Mouse (Mus musculus): Measurements from ENCODE around the gene Gm4869. TPM values are rescaled to one million over a fixed set of nuclear protein-coding genes. Genes with fewer than 3 reads are reported as not detected.
A peak's percentile ranks its signal among the peaks of the same experiment; 100 is the strongest.
"Not testable (repeated sequence)": the region's sequence is repeated elsewhere in the genome, so short reads cannot be mapped to it uniquely, and the experiment has no call there.

Gene Gm4869
- polyA plus RNA-seq, 1 experiment from 2014 or later, result not detected

GRCm38 (mm10) chr5:140481458-140481857, 36.0 kb downstream of the Gm4869 start:
- no peak overlapping the region for H3K4me3 ChIP-seq
- 75% methylated on average over 4 of the region's 4 CpGs for WGBS
- no peak for ATAC-seq (ENCODE audit: insufficient number of reproducible peaks, insufficient read depth, low FRiP score, low TSS enrichment, low read depth)

GRCm38 (mm10) chr5:140491142-140491541, 45.7 kb downstream of the Gm4869 start:
- Histone ChIP-seq H3K9ac (no peak overlapping the region), H3K36me3 (no peaks in the 10 kb centered on the region), H3K4me3 (no peak overlapping the region), H3K4me1 (no peaks in the 10 kb centered on the region), H3K4me2 (no peak overlapping the region), H3K27me3 (peaks cover 13% of the 10 kb centered on the region), H3K9me3 (no peaks in the 10 kb centered on the region), H3K27ac (no peak overlapping the region)
- ATAC-seq (ENCODE audit: insufficient number of reproducible peaks, insufficient read depth, low FRiP score, low TSS enrichment, low read depth), result no peak
- 63% methylated on average over 6 of the region's 6 CpGs for WGBS

More at GRCm38 (mm10) chr5:140481458-140481857, 36.0 kb downstream of the Gm4869 start:
- Histone ChIP-seq H3K9ac (no peak overlapping the region), H3K9me3 (no peaks in the 10 kb centered on the region), H3K4me2 (no peak overlapping the region), H3K27ac (no peak overlapping the region), H3K27me3 (no peaks in the 10 kb centered on the region; the same call in 1 of the 2 replicates), H3K4me1 (no peaks in the 10 kb centered on the region), H3K36me3 (no peaks in the 10 kb centered on the region)

- Histone ChIP-seq H3K36me3 (no peaks in the 10 kb centered on the region), H3K4me3 (no peak overlapping the region), H3K4me1 (no peaks in the 10 kb centered on the region), H3K27me3 (peaks cover 4% of the 10 kb centered on the region; the same call in 1 of the 2 replicates), H3K9ac (no peak overlapping the region), H3K9me3 (no peaks in the 10 kb centered on the region), H3K4me2 (no peak overlapping the region), H3K27ac (no peak overlapping the region)
- WGBS, result 26% methylated on average over 11 of the region's 11 CpGs
- no peak for ATAC-seq (ENCODE audit: insufficient number of reproducible peaks, insufficient read depth, low FRiP score, low TSS enrichment, low read depth)
Measured at GRCm38 (mm10) chr5:140492684-140493233, 47.3 kb downstream of the Gm4869 start.

GRCm38 (mm10) chr5:140498176-140498575, 52.7 kb downstream of the Gm4869 start:
- Histone ChIP-seq H3K27ac (no peak overlapping the region), H3K9me3 (no peaks in the 10 kb centered on the region), H3K4me3 (no peak overlapping the region), H3K36me3 (no peaks in the 10 kb centered on the region), H3K27me3 (no peaks in the 10 kb centered on the region; the same call in 1 of the 2 replicates), H3K4me1 (peaks cover 9% of the 10 kb centered on the region), H3K4me2 (no peak overlapping the region), H3K9ac (no peak overlapping the region)
- whole genome bisulfite sequencing, result 81% methylated on average over 6 of the region's 6 CpGs
- ATAC-seq (ENCODE audit: insufficient number of reproducible peaks, insufficient read depth, low FRiP score, low TSS enrichment, low read depth), result no peak

- Histone ChIP-seq H3K36me3 (no peaks in the 10 kb centered on the region), H3K4me3 (no peak overlapping the region), H3K9me3 (no peaks in the 10 kb centered on the region), H3K9ac (no peak overlapping the region), H3K4me1 (peaks cover 18% of the 10 kb centered on the region), H3K4me2 (no peak overlapping the region), H3K27ac (no peak overlapping the region), H3K27me3 (no peaks in the 10 kb centered on the region; the same call in 1 of the 2 replicates)
- ATAC-seq (ENCODE audit: insufficient number of reproducible peaks, insufficient read depth, low FRiP score, low TSS enrichment, low read depth), result no peak
- 90% methylated on average over 6 of the region's 6 CpGs for WGBS
Measured at GRCm38 (mm10) chr5:140500736-140501135, 55.3 kb downstream of the Gm4869 start.

GRCm38 (mm10) chr5:140501982-140502836, 56.8 kb downstream of the Gm4869 start:
- peak overlapping the region; percentile 55 for H3K4me2 ChIP-seq
- no peaks in the 10 kb centered on the region; the same call in 1 of the 2 replicates for H3K27me3 ChIP-seq
- no peak for ATAC-seq (ENCODE audit: insufficient number of reproducible peaks, insufficient read depth, low FRiP score, low TSS enrichment, low read depth)
- peaks cover 33% of the 10 kb centered on the region for H3K4me1 ChIP-seq
- H3K4me3 ChIP-seq, result peak overlapping the region; percentile 24
- no peaks in the 10 kb centered on the region for H3K9me3 ChIP-seq
- WGBS, result 19% methylated on average over 14 of the region's 14 CpGs
- no peaks in the 10 kb centered on the region for H3K36me3 ChIP-seq
- no peak overlapping the region for H3K27ac ChIP-seq
- H3K9ac ChIP-seq, result peak overlapping the region; percentile 69

GRCm38 (mm10) chr5:140502925-140503324, 57.5 kb downstream of the Gm4869 start:
- 1% methylated on average over 12 of the region's 12 CpGs for WGBS
- peaks cover 40% of the 10 kb centered on the region for H3K4me1 ChIP-seq
- H3K9me3 ChIP-seq; H3K27me3 ChIP-seq; ATAC-seq (ENCODE audit: insufficient number of reproducible peaks, insufficient read depth, low FRiP score, low TSS enrichment, low read depth); H3K27ac ChIP-seq; H3K36me3 ChIP-seq: not testable (repeated sequence)
- peak overlapping the region; percentile 24 for H3K4me3 ChIP-seq
- peak overlapping the region; percentile 69 for H3K9ac ChIP-seq
- H3K4me2 ChIP-seq, result peak overlapping the region; percentile 55

GRCm38 (mm10) chr5:140505208-140505780, 59.8 kb downstream of the Gm4869 start, which contains the start of gene Chst12:
TSS of gene Chst12 (plus strand) at chr5:140505550.
- under 1% methylated on average over 38 of the region's 38 CpGs for WGBS
- H3K4me2 ChIP-seq, result peak within 1 kb of the TSS; percentile 80
- no peaks in the 10 kb centered on the region; the same call in 1 of the 2 replicates for H3K27me3 ChIP-seq
- peak within 1 kb of the TSS; percentile 67 for H3K4me3 ChIP-seq
- peak within 1 kb of the TSS; percentile 83 for H3K9ac ChIP-seq
- H3K27ac ChIP-seq, result peak within 1 kb of the TSS; percentile 78
- peak; percentile 93 for ATAC-seq (ENCODE audit: insufficient number of reproducible peaks, insufficient read depth, low FRiP score, low TSS enrichment, low read depth)
- peaks cover 60% of the 10 kb centered on the region for H3K4me1 ChIP-seq
- H3K9me3 ChIP-seq, result no peaks in the 10 kb centered on the region
- H3K36me3 ChIP-seq, result no peaks in the 10 kb centered on the region

- peak overlapping the region; percentile 67 for H3K4me3 ChIP-seq
- no peaks in the 10 kb centered on the region; the same call in 1 of the 2 replicates for H3K27me3 ChIP-seq
- ATAC-seq (ENCODE audit: insufficient number of reproducible peaks, insufficient read depth, low FRiP score, low TSS enrichment, low read depth), result no peak
- 29% methylated on average over 22 of the region's 22 CpGs for WGBS
- peak overlapping the region; percentile 78 for H3K27ac ChIP-seq
- 0 out of 2 replicates have a peak, but pooled peaks cover under 1% of the 10 kb centered on the region for H3K36me3 ChIP-seq
- H3K9me3 ChIP-seq, result no peaks in the 10 kb centered on the region
- peaks cover 64% of the 10 kb centered on the region for H3K4me1 ChIP-seq
- peak overlapping the region; percentile 83 for H3K9ac ChIP-seq
- peak overlapping the region; percentile 80 for H3K4me2 ChIP-seq
Measured at GRCm38 (mm10) chr5:140506096-140506794, 60.8 kb downstream of the Gm4869 start.

- Histone ChIP-seq H3K4me3 (no peak overlapping the region), H3K4me2 (peak overlapping the region; percentile 80), H3K36me3 (peaks cover 8% of the 10 kb centered on the region; the same call in 1 of the 2 replicates), H3K27ac (peak overlapping the region; percentile 44; the same call in 1 of the 2 replicates), H3K27me3 (no peaks in the 10 kb centered on the region; the same call in 1 of the 2 replicates), H3K9ac (no peak overlapping the region), H3K9me3 (no peaks in the 10 kb centered on the region), H3K4me1 (peaks cover 61% of the 10 kb centered on the region)
- ATAC-seq (ENCODE audit: insufficient number of reproducible peaks, insufficient read depth, low FRiP score, low TSS enrichment, low read depth), result no peak
- 70% methylated on average over 14 of the region's 14 CpGs for WGBS
Measured at GRCm38 (mm10) chr5:140507466-140508208, 62.2 kb downstream of the Gm4869 start.
